Mouse (Mus musculus): ENCODE results near the gene Spc24.
A peak's percentile ranks its signal among the peaks of the same experiment; 100 is the strongest.

Spc24 gene

DNA sequence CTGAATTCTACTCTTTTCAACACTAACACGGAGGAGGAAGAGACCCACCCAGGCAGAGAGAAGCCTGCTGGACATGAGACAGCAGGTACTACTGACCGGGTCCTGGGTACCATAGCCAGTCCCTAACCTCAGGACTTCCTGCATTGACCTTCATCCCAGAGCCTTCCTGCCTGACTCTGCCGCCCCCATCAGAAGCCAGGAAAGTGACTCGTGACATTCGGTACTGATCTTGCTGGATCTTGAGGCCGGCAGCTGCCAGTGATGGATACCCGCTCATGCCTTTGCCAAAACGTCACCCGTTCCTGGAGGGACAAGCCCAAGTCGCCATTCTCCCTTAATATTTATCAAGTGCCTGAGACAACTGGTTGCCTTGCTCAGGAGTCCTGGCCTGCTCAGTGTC, 11.6 kb downstream of the Spc24 start:
- no peak for DNase-seq (ENCODE audit: low spot score)

DNA sequence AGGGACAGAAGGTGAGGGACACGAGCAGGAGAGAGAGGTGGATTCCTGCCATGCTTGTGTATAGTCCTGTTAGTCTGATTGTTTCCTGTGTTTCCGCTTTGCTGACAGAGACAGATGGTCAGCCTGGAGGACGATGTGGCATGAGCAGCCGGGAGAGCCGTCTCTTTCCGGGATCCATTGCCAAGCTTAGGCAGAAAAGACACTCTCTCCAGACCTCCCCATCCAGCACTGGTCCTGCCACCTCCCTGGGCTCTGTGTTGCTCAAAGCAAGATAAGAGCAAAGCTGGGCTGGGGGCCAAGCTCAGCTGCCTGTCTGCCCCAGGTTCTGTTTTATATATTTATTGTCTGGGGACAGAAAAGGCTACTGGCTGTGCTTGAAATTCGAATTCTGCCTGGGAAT, 12.1 kb downstream of the Spc24 start:
- DNase-seq (ENCODE audit: low spot score), result peak; percentile 72

DNA sequence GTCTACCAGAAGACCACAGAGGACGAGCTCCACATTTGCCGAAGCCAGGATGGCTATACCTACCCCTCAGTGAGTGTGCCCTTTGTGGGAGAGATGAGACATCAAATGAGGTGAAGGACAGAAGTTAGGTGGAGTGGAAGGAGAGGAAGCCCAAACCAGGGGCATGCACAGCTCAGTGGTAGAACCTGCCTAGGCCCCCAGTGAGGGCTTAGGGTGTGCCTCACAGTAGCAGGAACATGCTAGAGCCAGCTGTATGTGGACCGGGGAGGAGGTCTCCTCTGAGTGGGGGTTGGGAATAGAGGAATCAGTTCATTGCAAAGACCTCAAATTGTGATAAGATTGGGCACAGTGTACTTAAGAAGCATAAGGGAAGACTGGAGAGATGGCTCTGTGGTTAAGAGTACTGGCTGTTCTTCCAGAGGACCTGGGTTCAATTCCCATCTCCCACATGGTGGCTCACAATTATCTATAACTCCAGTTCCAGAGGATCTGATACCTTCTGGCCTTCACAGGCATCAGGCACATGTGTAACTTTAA, 12.8 kb downstream of the Spc24 start:
- no peak for DNase-seq (ENCODE audit: low spot score)

- no peak for DNase-seq (ENCODE audit: low spot score)
Measured at GRCm38 (mm10) chr9:21741514-21741913, 18.6 kb downstream of the Spc24 start.

- no peak for DNase-seq (ENCODE audit: low spot score)
Measured at GRCm38 (mm10) chr9:21740427-21740826, 19.7 kb downstream of the Spc24 start.

DNA sequence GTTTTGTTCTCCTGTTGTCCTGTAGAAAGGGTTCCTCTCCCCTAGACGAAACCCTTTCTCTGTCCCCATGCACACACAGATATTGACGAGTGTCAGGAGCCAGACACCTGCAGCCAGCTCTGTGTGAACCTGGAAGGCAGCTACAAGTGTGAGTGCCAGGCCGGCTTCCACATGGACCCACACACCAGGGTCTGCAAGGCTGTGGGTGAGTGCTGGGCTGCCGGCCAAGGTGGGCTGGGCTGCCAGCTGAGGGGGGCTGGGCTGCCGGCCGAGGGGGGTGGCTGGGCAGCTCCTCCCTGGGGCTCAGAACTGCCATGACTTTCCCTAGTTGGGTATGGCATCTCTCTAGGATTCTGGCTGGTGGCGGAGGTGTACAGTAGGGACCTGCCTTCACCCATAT, 21.3 kb downstream of the Spc24 start:
- no peak for DNase-seq (ENCODE audit: low spot score)

DNA sequence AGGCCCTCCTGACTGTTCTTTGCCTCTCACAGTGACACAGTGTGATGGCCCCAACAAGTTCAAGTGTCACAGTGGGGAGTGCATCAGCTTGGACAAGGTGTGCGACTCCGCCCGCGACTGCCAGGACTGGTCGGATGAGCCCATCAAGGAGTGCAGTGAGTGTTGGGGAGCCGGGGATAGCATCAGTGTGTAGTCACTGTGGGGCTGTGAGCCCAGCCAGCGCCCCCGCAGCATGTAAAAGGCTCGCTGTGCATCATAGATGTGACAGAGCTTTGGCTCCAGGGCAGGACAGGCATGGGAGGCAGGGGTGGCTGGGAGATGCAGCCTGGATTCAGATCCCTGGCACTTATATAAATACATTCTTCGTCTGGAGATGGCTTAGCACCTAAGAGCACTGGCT, 22.9 kb downstream of the Spc24 start:
- no peak for DNase-seq (ENCODE audit: low spot score)

GRCm38 (mm10) chr9:21736580-21736979, 23.5 kb downstream of the Spc24 start:
- DNase-seq (ENCODE audit: low spot score), result no peak

GRCm38 (mm10) chr9:21735126-21735525, 25.0 kb downstream of the Spc24 start:
- DNase-seq (ENCODE audit: low spot score), result no peak

DNA sequence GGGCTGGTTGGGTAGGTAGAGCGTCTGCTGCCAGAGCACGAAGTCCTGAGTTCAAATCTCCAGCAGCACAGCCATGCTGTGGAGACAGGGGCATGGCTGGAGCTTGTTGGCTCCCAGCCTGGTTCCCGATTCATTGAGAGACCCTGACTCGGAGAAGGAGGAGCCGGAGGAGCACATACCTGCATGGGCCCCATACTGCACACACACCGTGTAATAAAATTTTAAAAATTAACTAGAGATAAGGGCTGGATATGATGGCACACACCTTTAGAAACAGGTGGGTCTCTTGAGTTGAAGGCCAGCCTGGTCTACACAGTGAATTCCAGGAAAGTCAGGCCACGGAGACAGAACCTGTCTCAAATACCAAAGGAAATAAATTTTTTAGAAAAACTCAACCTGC, 26.1 kb downstream of the Spc24 start:
- DNase-seq (ENCODE audit: low spot score), result no peak

GRCm38 (mm10) chr9:21733446-21733845, 26.7 kb downstream of the Spc24 start:
- no peak for DNase-seq (ENCODE audit: low spot score)

- DNase-seq (ENCODE audit: low spot score), result no peak
Measured at GRCm38 (mm10) chr9:21732288-21732687, 27.8 kb downstream of the Spc24 start.

DNA sequence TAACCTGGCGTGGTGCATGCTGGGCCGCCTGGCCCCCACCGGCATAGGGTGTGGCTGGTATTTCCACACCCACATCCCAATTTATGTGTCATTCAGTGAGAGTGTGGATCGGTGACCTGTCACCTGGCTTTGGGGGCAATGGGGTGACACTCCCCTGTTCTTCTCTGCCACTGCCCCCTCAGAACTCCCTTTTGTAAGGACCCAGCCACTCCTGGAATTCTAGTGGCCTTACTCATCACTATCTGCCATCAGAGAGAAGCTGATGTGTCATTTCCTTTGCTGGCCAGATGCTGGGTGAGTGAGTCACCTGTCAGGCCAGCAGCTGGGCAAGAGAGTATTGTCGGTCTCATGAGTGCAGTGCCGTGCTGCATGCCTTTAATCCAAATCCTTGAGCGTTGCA, 30.8 kb downstream of the Spc24 start:
- DNase-seq (ENCODE audit: low spot score), result no peak

DNA sequence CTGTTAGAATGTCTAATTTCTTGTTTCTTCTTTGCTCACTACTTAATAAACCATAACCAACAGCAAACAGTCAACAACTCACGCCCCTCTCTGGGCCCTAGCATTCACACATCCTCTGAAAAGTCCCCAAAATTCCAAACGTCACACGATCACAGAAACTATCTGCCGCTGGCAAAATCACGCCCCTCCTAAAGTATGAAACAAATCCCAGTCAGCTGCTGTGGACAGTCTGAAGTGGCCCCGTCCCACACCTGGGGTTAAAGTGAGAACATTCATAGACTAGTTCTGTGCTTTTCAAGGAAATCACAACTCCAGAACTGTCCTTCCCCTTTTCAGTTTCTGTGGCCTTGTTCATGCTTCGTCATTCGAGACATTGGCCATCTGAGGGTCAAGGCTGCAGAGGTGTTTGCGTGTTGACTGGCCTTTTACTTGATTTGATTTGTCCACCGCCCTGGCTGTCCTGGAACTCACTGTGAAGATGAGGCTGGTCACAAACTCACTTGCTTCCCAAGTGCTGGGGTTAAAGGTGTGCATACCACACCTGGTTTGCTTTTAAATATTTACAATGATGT, 31.8 kb downstream of the Spc24 start:
- no peak for DNase-seq (ENCODE audit: low spot score)

GRCm38 (mm10) chr9:21726218-21726975, 33.7 kb downstream of the Spc24 start:
- no peak for DNase-seq (ENCODE audit: low spot score)

DNA sequence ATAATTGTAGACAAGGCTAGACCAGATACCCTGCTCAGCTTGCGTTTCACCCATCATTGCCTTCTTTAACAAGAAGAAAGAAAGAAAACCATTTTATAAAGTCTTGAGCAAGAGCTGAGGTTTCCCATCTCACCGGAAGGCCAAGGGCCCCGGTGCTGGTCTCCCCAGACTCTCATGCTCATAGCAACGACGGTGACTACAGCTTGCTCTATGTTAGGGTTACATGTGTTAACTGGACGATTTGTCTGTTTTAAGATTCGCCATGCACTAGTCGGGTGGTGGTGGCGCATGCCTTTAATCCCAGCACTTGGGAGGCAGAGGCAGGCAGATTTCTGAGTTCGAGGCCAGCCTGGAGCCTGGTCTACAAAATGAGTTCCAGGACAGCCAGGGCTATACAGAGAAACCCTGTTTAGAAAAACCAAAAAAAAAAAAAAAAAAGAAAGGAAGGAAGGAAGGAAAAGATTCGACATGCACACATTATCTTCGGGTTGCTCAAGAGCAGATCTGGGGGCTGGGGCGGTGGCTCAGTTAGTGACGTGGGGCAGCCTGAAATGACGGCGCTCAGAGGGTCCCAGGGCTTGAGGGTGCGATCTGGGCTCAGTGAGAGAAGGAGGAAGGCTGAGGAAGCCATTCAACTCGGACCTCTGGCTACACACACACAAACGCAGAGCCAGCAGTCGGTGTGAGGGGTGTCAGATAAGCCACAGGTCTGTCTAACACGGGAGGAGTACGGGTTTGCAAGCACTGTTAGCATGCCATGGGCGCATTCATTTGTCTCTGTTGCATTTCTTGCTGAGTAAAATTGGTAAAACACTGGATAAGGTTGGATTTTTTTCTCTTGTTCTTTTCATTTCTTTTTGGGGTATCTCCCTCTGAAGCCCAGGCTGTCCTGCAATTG, 34.6 kb downstream of the Spc24 start:
- no peak for DNase-seq (ENCODE audit: low spot score)

- peak; percentile 92 for DNase-seq (ENCODE audit: low spot score)
Measured at GRCm38 (mm10) chr9:21724147-21724536, 36.0 kb downstream of the Spc24 start.

GRCm38 (mm10) chr9:21723377-21724146, 36.5 kb downstream of the Spc24 start, which contains the start of gene Ldlr:
Gene Ldlr, plus strand, starts transcription at chr9:21723483.
- DNase-seq (ENCODE audit: low spot score), result peak; percentile 83

DNA sequence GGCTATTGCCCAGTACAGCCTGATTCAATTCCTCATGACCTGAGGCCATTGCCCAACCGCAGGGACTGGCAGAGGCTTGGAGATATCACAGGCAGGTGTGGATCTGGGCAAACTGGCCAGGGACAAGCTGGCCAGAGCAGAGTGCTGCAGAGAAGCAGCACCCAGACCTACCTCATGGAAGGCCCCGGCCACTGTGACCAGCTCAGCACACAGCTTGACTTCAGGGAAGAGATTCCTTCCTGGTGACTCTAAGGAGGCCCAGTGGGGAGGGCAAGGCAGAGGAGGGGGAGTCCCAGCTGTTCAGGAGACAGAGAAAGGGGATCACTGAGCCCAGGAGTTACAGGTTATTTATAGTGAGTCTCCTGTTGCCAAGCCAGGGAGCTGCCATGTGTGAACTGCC, 39.1 kb downstream of the Spc24 start:
- DNase-seq (ENCODE audit: low spot score), result no peak

- no peak for DNase-seq (ENCODE audit: low spot score)
Measured at GRCm38 (mm10) chr9:21717015-21717414, 43.1 kb downstream of the Spc24 start.

DNA sequence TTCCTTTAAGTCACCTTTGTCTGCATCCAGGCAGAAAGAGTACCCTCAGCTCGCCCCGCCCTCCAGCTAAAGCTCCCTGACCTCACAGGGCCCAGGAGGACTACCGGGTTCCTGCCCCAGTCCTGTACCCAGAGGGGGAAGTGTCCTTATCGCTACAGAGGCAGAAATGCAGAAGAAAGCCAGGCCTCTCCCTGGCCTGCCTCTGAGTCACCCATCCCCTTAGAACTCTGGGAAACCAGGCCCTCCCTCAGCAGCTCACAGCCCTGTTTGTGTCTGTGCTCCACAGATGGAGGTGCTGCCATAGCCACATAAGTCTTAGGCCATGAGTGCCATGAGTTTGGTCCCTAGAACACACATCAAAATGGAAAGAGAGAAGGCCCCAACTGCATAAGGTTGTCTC, 44.8 kb downstream of the Spc24 start:
- DNase-seq (ENCODE audit: low spot score), result peak; percentile 21

GRCm38 (mm10) chr9:21709340-21709739, 50.8 kb downstream of the Spc24 start:
- no peak for DNase-seq (ENCODE audit: low spot score)

Measured in ovary, adult 18-20 months (tissue).